Mouse (Mus musculus): Measurements from ENCODE around the gene Rasgef1b.

GRCm38 (mm10) chr5:99711947-99712346 lies 16.9 kb downstream of the Rasgef1b start:
- TF ChIP-seq CTCF (IDR thresholded peaks at IDR 0.05) (no peak), EP300 (IDR thresholded peaks at IDR 0.05) (no peak)

Data from lung, postnatal 0 days (tissue).